Mouse (Mus musculus): ENCODE results near the gene Nxn.

The Nxn gene

GRCm38 (mm10) chr11:76334966-76335365 is 64.0 kb downstream of the Nxn start:
- in situ Hi-C loops (cut with MseI, MboI), result no loop called here

GRCm38 (mm10) chr11:76332240-76332639 is 66.7 kb downstream of the Nxn start:
- in situ Hi-C loops (cut with MseI, MboI), result no loop called here

- in situ Hi-C loops (cut with MseI, MboI), result no loop called here
Observed at GRCm38 (mm10) chr11:76328522-76329290, 70.2 kb downstream of the Nxn start.

- in situ Hi-C loops (cut with MseI, MboI), result no loop called here
Observed at GRCm38 (mm10) chr11:76328084-76328483, 70.9 kb downstream of the Nxn start.

GRCm38 (mm10) chr11:76326672-76327071 is 72.3 kb downstream of the Nxn start:
- in situ Hi-C loops (cut with MseI, MboI), result no loop called here

GRCm38 (mm10) chr11:76326051-76326450 is 72.9 kb downstream of the Nxn start:
- in situ Hi-C loops (cut with MseI, MboI), result no loop called here

GRCm38 (mm10) chr11:76324801-76325200 is 74.1 kb downstream of the Nxn start:
- in situ Hi-C loops (cut with MseI, MboI), result no loop called here

GRCm38 (mm10) chr11:76324207-76324606 is 74.7 kb downstream of the Nxn start:
- in situ Hi-C loops (cut with MseI, MboI), result no loop called here

- in situ Hi-C loops (cut with MseI, MboI), result no loop called here
Observed at GRCm38 (mm10) chr11:76322939-76323338, 76.0 kb downstream of the Nxn start.

GRCm38 (mm10) chr11:76322081-76322480 is 76.9 kb downstream of the Nxn start:
- in situ Hi-C loops (cut with MseI, MboI), result no loop called here

GRCm38 (mm10) chr11:76320475-76320874 is 78.5 kb downstream of the Nxn start:
- in situ Hi-C loops (cut with MseI, MboI), result no loop called here

- in situ Hi-C loops (cut with MseI, MboI), result no loop called here
Observed at GRCm38 (mm10) chr11:76319714-76320435, 79.1 kb downstream of the Nxn start.

- in situ Hi-C loops (cut with MseI, MboI), result no loop called here
Observed at GRCm38 (mm10) chr11:76317904-76318303, 81.0 kb downstream of the Nxn start.

GRCm38 (mm10) chr11:76315785-76316444 is 83.0 kb downstream of the Nxn start:
- in situ Hi-C loops (cut with MseI, MboI), result no loop called here

GRCm38 (mm10) chr11:76314741-76315140 is 84.2 kb downstream of the Nxn start:
- in situ Hi-C loops (cut with MseI, MboI), result no loop called here

- in situ Hi-C loops (cut with MseI, MboI), result no loop called here
Observed at GRCm38 (mm10) chr11:76314140-76314539, 84.8 kb downstream of the Nxn start.

- in situ Hi-C loops (cut with MseI, MboI), result no loop called here
Observed at GRCm38 (mm10) chr11:76312805-76313204, 86.1 kb downstream of the Nxn start.

GRCm38 (mm10) chr11:76311224-76312000 is 87.5 kb downstream of the Nxn start:
- in situ Hi-C loops (cut with MseI, MboI), result no loop called here

GRCm38 (mm10) chr11:76309868-76310267 is 89.1 kb downstream of the Nxn start:
- in situ Hi-C loops (cut with MseI, MboI), result no loop called here

GRCm38 (mm10) chr11:76309072-76309471 is 89.9 kb downstream of the Nxn start:
- in situ Hi-C loops (cut with MseI, MboI), result no loop called here

- in situ Hi-C loops (cut with MseI, MboI), result no loop called here
Observed at GRCm38 (mm10) chr11:76306769-76307168, 92.2 kb downstream of the Nxn start.

- in situ Hi-C loops (cut with MseI, MboI), result no loop called here
Observed at GRCm38 (mm10) chr11:76305571-76305970, 93.4 kb downstream of the Nxn start.

Measured in mouse trophoblast stem cell (cell line).